Mouse (Mus musculus): ENCODE results near the gene Gm21704.
"Not testable (repeated sequence)": the region's sequence is repeated elsewhere in the genome, so short reads cannot be mapped to it uniquely, and the experiment has no call there.

- TF ChIP-seq POLR2A (IDR thresholded peaks at IDR 0.05; ENCODE audit: borderline replicate concordance, extremely low read depth, low read depth, low read length); CTCF (IDR thresholded peaks at IDR 0.05; ENCODE audit: insufficient read depth, low read length): not testable (repeated sequence)
Observed at GRCm38 (mm10) chrY:3340661-3341060, 69.3 kb downstream of the Gm21704 start.

Data from lung, adult 2 months (tissue).